Mouse (Mus musculus) G1E-ER4 (cell line): ENCODE measurements around the gene Pla2g15. TPM values are rescaled to one million over a fixed set of nuclear protein-coding genes. Genes with fewer than 3 reads are reported as not detected.

ENCODE experiments used
- GATA1 ChIP-seq: IDR thresholded peaks from one replicate; pipeline ENCODE4 v1.8.0; 2012; ENCODE audit warnings: low read length, inconsistent platforms
- polyA plus RNA-seq: library from polyadenylated mRNA; stranded (reverse); fragments of >175 nt; gene quantifications from 2 replicates; pipeline ENCODE4 v1.2.3, GENCODE M21; 2012

Gene Pla2g15
- polyA plus RNA-seq, 1 experiment = 0.85 TPM

GRCm38 (mm10) chr8:106146014-106146413 is 4.2 kb upstream of the Pla2g15 start:
- peak; percentile 14 for TF ChIP-seq GATA1

- TF ChIP-seq GATA1 = no peak
Measured at GRCm38 (mm10) chr8:106147868-106148565, 2.2 kb upstream of the Pla2g15 start.

- no peak for TF ChIP-seq GATA1
Measured at GRCm38 (mm10) chr8:106149025-106149424, 1.2 kb upstream of the Pla2g15 start.

- no peak for TF ChIP-seq GATA1
Measured at GRCm38 (mm10) chr8:106150653-106151000, 428 bp downstream of the Pla2g15 start.

GRCm38 (mm10) chr8:106151041-106151440 is 842 bp downstream of the Pla2g15 start:
- TF ChIP-seq GATA1 = no peak

- TF ChIP-seq GATA1 = no peak
Measured at GRCm38 (mm10) chr8:106152876-106153275, 2.7 kb downstream of the Pla2g15 start.

- peak; percentile 78 for TF ChIP-seq GATA1
Measured at GRCm38 (mm10) chr8:106157419-106157818, 7.2 kb downstream of the Pla2g15 start.

- no peak for TF ChIP-seq GATA1
Measured at GRCm38 (mm10) chr8:106158381-106158780, 8.2 kb downstream of the Pla2g15 start.

GRCm38 (mm10) chr8:106159876-106160275 is 9.7 kb downstream of the Pla2g15 start:
- no peak for TF ChIP-seq GATA1

GRCm38 (mm10) chr8:106163251-106163650 is 13.1 kb downstream of the Pla2g15 start:
- TF ChIP-seq GATA1 = no peak

- no peak for TF ChIP-seq GATA1
Measured at GRCm38 (mm10) chr8:106165460-106165859, 15.3 kb downstream of the Pla2g15 start.

- no peak for TF ChIP-seq GATA1
Measured at GRCm38 (mm10) chr8:106168356-106169016, 18.3 kb downstream of the Pla2g15 start, which contains the start of gene Slc7a6. Gene Slc7a6 (plus strand): TSS chr8:106168857.

- TF ChIP-seq GATA1 = no peak
Measured at GRCm38 (mm10) chr8:106169017-106169933, 19.1 kb downstream of the Pla2g15 start.

GRCm38 (mm10) chr8:106169934-106170480 is 19.8 kb downstream of the Pla2g15 start:
- TF ChIP-seq GATA1 = no peak

- no peak for TF ChIP-seq GATA1
Measured at GRCm38 (mm10) chr8:106173566-106173965, 23.4 kb downstream of the Pla2g15 start.

- no peak for TF ChIP-seq GATA1
Measured at GRCm38 (mm10) chr8:106176891-106177290, 26.7 kb downstream of the Pla2g15 start.

- TF ChIP-seq GATA1 = no peak
Measured at GRCm38 (mm10) chr8:106177594-106177993, 27.4 kb downstream of the Pla2g15 start.
